Mouse (Mus musculus) kidney, embryonic 16.5 days (tissue): ENCODE measurements around the gene Mrpl51. TPM values are rescaled to one million over a fixed set of nuclear protein-coding genes. Genes with fewer than 3 reads are reported as not detected.

ENCODE experiments used
- ATAC-seq: fragments of 200-750 bp; cut with Nextera tagmentation; 2 replicates; pipeline ENCODE4 v1.8.0; 2017; ENCODE audit warnings: moderate TSS enrichment; ENCODE audit not compliant: low FRiP score, low TSS enrichment
- H3K27ac ChIP-seq: fragments of 300-500 bp; sonication (generic); 2 replicates; pipeline ENCODE4 v1.5.1; 2014; ENCODE audit warnings: low read length
- H3K27me3 ChIP-seq: fragments of 300-500 bp; sonication (generic); 2 replicates; pipeline ENCODE4 v1.6.1; 2014; ENCODE audit warnings: low read length, control low read depth, mixed read lengths; ENCODE audit not compliant: insufficient read depth
- H3K36me3 ChIP-seq: fragments of 300-500 bp; sonication (generic); 2 replicates; pipeline ENCODE4 v1.6.1; 2014; ENCODE audit warnings: low read length, control low read depth, mixed read lengths; ENCODE audit not compliant: insufficient read depth
- H3K4me1 ChIP-seq: fragments of 300-500 bp; sonication (generic); 2 replicates; pipeline ENCODE4 v1.6.1; 2014; ENCODE audit warnings: low read length, control low read depth, mixed read lengths; ENCODE audit not compliant: insufficient read depth
- H3K4me2 ChIP-seq: fragments of 300-500 bp; sonication (generic); replicated peaks from 2 replicates; pipeline ENCODE4 v1.6.1; 2014; ENCODE audit warnings: low read depth, low read length
- H3K4me3 ChIP-seq: fragments of 300-500 bp; sonication (generic); 2 replicates; pipeline ENCODE4 v1.5.1; 2014; ENCODE audit warnings: mild to moderate bottlenecking, low read length
- H3K9ac ChIP-seq: fragments of 300-500 bp; sonication (generic); replicated peaks from 2 replicates; pipeline ENCODE4 v1.6.1; 2014; ENCODE audit warnings: low read length
- H3K9me3 ChIP-seq: fragments of 300-500 bp; sonication (generic); 2 replicates; pipeline ENCODE4 v1.6.1; 2016; ENCODE audit warnings: low read length, control low read depth
- WGBS: fragments of 180-500 bp; shearing (Covaris S2); extraction: QIAGEN DNeasy Blood & Tissue Kit; methylation state at CpG from one replicate; pipeline ENCODE4 v1.1.7; 2014; 5-methylcytosine and 5-hydroxymethylcytosine counted together
- polyA plus RNA-seq: library from polyadenylated mRNA; unstranded; fragments of >200 nt; fragmentation: Nextera tagmentation; extraction: Ambion mirVana; gene quantifications from 2 replicates; pipeline ENCODE4 v1.2.1, GENCODE M21; 2015

Mrpl51 gene
- polyA plus RNA-seq, 1 experiment from 2014 or later = 228 TPM

- Histone ChIP-seq H3K9me3 (no peaks in the 10 kb centered on the region), H3K27me3 (no peaks in the 10 kb centered on the region), H3K4me2 (no peak overlapping the region), H3K4me3 (no peak overlapping the region), H3K9ac (no peak overlapping the region), H3K36me3 (peaks cover 96% of the 10 kb centered on the region), H3K4me1 (no peaks in the 10 kb centered on the region), H3K27ac (no peak overlapping the region)
- no peak for ATAC-seq
- 85% methylated on average over 7 of the region's 7 CpGs for WGBS
These were observed 12.0 kb upstream of the Mrpl51 start for GRCm38 (mm10) chr6:125179601-125180000.

- Histone ChIP-seq H3K9ac (no peak overlapping the region), H3K4me2 (no peak overlapping the region), H3K27ac (no peak overlapping the region), H3K4me1 (no peaks in the 10 kb centered on the region), H3K36me3 (peaks cover 96% of the 10 kb centered on the region), H3K9me3 (no peaks in the 10 kb centered on the region), H3K27me3 (no peaks in the 10 kb centered on the region), H3K4me3 (no peak overlapping the region)
- 87% methylated on average over 5 of the region's 5 CpGs for WGBS
- ATAC-seq = no peak
These were observed 9.5 kb upstream of the Mrpl51 start for GRCm38 (mm10) chr6:125182133-125182532.

- ATAC-seq = no peak
- H3K27ac ChIP-seq = no peak overlapping the region
- no peak overlapping the region for H3K9ac ChIP-seq
- H3K4me1 ChIP-seq = peaks cover 8% of the 10 kb centered on the region; the same call in 1 of the 2 replicates
- H3K27me3 ChIP-seq = no peaks in the 10 kb centered on the region
- WGBS = 86% methylated on average over 10 of the region's 10 CpGs
- peaks cover 78% of the 10 kb centered on the region for H3K36me3 ChIP-seq
- no peak overlapping the region for H3K4me3 ChIP-seq
- no peaks in the 10 kb centered on the region for H3K9me3 ChIP-seq
- no peak overlapping the region for H3K4me2 ChIP-seq
These were observed 5.4 kb upstream of the Mrpl51 start for GRCm38 (mm10) chr6:125186203-125186602.

- no peaks in the 10 kb centered on the region for H3K9me3 ChIP-seq
- peak overlapping the region; percentile 62 for H3K4me2 ChIP-seq
- peaks cover 51% of the 10 kb centered on the region for H3K36me3 ChIP-seq
- H3K9ac ChIP-seq = peak overlapping the region; percentile 83
- peak overlapping the region; percentile 100 for H3K27ac ChIP-seq
- H3K4me1 ChIP-seq = peaks cover 14% of the 10 kb centered on the region; the same call in 1 of the 2 replicates
- no peak for ATAC-seq
- peak overlapping the region; percentile 77 for H3K4me3 ChIP-seq
- no peaks in the 10 kb centered on the region for H3K27me3 ChIP-seq
These were observed 785 bp upstream of the Mrpl51 start for GRCm38 (mm10) chr6:125190816-125191215.

- peaks cover 37% of the 10 kb centered on the region for H3K36me3 ChIP-seq
- H3K4me1 ChIP-seq = peaks cover 14% of the 10 kb centered on the region; the same call in 1 of the 2 replicates
- H3K27ac ChIP-seq = peak overlapping the region; percentile 100
- peak overlapping the region; percentile 77 for H3K4me3 ChIP-seq
- H3K9ac ChIP-seq = peak overlapping the region; percentile 92
- H3K27me3 ChIP-seq = no peaks in the 10 kb centered on the region
- WGBS = under 1% methylated on average over 34 of the region's 34 CpGs
- ATAC-seq = peak; percentile 96
- no peaks in the 10 kb centered on the region for H3K9me3 ChIP-seq
- peak overlapping the region; percentile 87 for H3K4me2 ChIP-seq
These were observed 564 bp downstream of the Mrpl51 start for GRCm38 (mm10) chr6:125192016-125192714.

GRCm38 (mm10) chr6:125192841-125193240, 1.2 kb downstream of the Mrpl51 start:
- H3K36me3 ChIP-seq = peaks cover 30% of the 10 kb centered on the region
- ATAC-seq = no peak
- H3K4me3 ChIP-seq = peak overlapping the region; percentile 77
- peak overlapping the region; percentile 87 for H3K4me2 ChIP-seq
- peaks cover 14% of the 10 kb centered on the region; the same call in 1 of the 2 replicates for H3K4me1 ChIP-seq
- peak overlapping the region; percentile 100; the same call in 1 of the 2 replicates for H3K27ac ChIP-seq
- peak overlapping the region; percentile 92 for H3K9ac ChIP-seq
- 39% methylated on average over 5 of the region's 5 CpGs for WGBS
- H3K27me3 ChIP-seq = no peaks in the 10 kb centered on the region
- H3K9me3 ChIP-seq = no peaks in the 10 kb centered on the region

- 55% methylated on average over 7 of the region's 7 CpGs for WGBS
- ATAC-seq = no peak
These were observed 1.8 kb downstream of the Mrpl51 start for GRCm38 (mm10) chr6:125193390-125193789.

GRCm38 (mm10) chr6:125195541-125196075, 4.0 kb downstream of the Mrpl51 start:
- no peaks in the 10 kb centered on the region for H3K27me3 ChIP-seq
- no peak overlapping the region for H3K9ac ChIP-seq
- no peak overlapping the region for H3K4me2 ChIP-seq
- WGBS = 21% methylated on average over 1 of the region's 1 CpGs
- H3K27ac ChIP-seq = no peak overlapping the region
- no peak for ATAC-seq
- H3K36me3 ChIP-seq = peaks cover 15% of the 10 kb centered on the region
- no peaks in the 10 kb centered on the region for H3K9me3 ChIP-seq
- no peak overlapping the region for H3K4me3 ChIP-seq
- H3K4me1 ChIP-seq = peaks cover 7% of the 10 kb centered on the region; the same call in 1 of the 2 replicates

More at GRCm38 (mm10) chr6:125193390-125193789, 1.8 kb downstream of the Mrpl51 start:
- Histone ChIP-seq H3K27me3 (no peaks in the 10 kb centered on the region), H3K9ac (0 out of 2 replicates have a peak overlapping the region, but pooled peaks have one; percentile 92), H3K27ac (no peak overlapping the region), H3K36me3 (peaks cover 27% of the 10 kb centered on the region), H3K4me1 (peaks cover 14% of the 10 kb centered on the region; the same call in 1 of the 2 replicates), H3K4me3 (no peak overlapping the region), H3K4me2 (no peak overlapping the region), H3K9me3 (no peaks in the 10 kb centered on the region)

GRCm38 (mm10) chr6:125196301-125196700, 4.7 kb downstream of the Mrpl51 start:
- H3K9me3 ChIP-seq = no peaks in the 10 kb centered on the region
- H3K27me3 ChIP-seq = no peaks in the 10 kb centered on the region
- 65% methylated on average over 3 of the region's 3 CpGs for WGBS
- H3K36me3 ChIP-seq = peaks cover 15% of the 10 kb centered on the region
- H3K4me2 ChIP-seq = no peak overlapping the region
- no peak overlapping the region for H3K9ac ChIP-seq
- no peak for ATAC-seq
- H3K27ac ChIP-seq = no peak overlapping the region
- no peak overlapping the region for H3K4me3 ChIP-seq
- peaks cover 5% of the 10 kb centered on the region; the same call in 1 of the 2 replicates for H3K4me1 ChIP-seq

GRCm38 (mm10) chr6:125197166-125197565, 5.6 kb downstream of the Mrpl51 start:
- Histone ChIP-seq H3K4me1 (peaks cover 5% of the 10 kb centered on the region; the same call in 1 of the 2 replicates), H3K4me3 (no peak overlapping the region), H3K36me3 (peaks cover 15% of the 10 kb centered on the region), H3K27me3 (no peaks in the 10 kb centered on the region), H3K4me2 (no peak overlapping the region), H3K27ac (no peak overlapping the region), H3K9ac (no peak overlapping the region), H3K9me3 (no peaks in the 10 kb centered on the region)
- 81% methylated on average over 5 of the region's 5 CpGs for WGBS
- ATAC-seq = no peak
